Comparison of ENCODE assay signal across 35 mouse cellular contexts in genomic region chr8:39759905-39760304, GRCm38 (mm10).
"Had no signal": no experiment of that assay in that cellular context is flagged by ENCODE, and none has a peak within 500 bp of the region (broad histone marks: within the 10 kb centered on the region; RNA-seq: fewer than 3 reads in every experiment).

No protein-coding gene starts in this region.

- H3K27me3 ChIP-seq: heart, embryonic 12.5 days; heart, embryonic 13.5 days; heart, embryonic 15.5 days; hindbrain, embryonic 12.5 days; hindbrain, embryonic 13.5 days; hindbrain, embryonic 15.5 days; intestine, embryonic 15.5 days; kidney, embryonic 15.5 days had no signal

- ATAC-seq: hindbrain, embryonic 16.5 days; hindbrain, postnatal 0 days; inflammation-experienced regulatory T-cells, adult 6 months; intestine, embryonic 15.5 days; intestine, embryonic 16.5 days; intestine, postnatal 0 days had no signal

- H3K9me3 ChIP-seq: heart, embryonic 12.5 days; heart, embryonic 13.5 days; heart, embryonic 15.5 days; hindbrain, embryonic 10.5 days; hindbrain, embryonic 12.5 days; hindbrain, embryonic 13.5 days; hindbrain, embryonic 15.5 days; intestine, embryonic 15.5 days; kidney, embryonic 15.5 days had no signal

- H3K4me3 ChIP-seq: heart, embryonic 12.5 days; heart, embryonic 13.5 days; heart, embryonic 15.5 days; hindbrain, embryonic 10.5 days; hindbrain, embryonic 12.5 days; hindbrain, embryonic 13.5 days; hindbrain, embryonic 15.5 days; intestine, embryonic 15.5 days; kidney, embryonic 15.5 days; layer of hippocampus, adult 2 months; left cerebral cortex, adult 2 months had no signal

- H3K4me2 ChIP-seq: heart, embryonic 11.5 days; heart, embryonic 12.5 days; heart, embryonic 13.5 days; heart, embryonic 15.5 days; hindbrain, embryonic 12.5 days; hindbrain, embryonic 13.5 days; hindbrain, embryonic 14.5 days; hindbrain, embryonic 15.5 days; intestine, embryonic 15.5 days; kidney, embryonic 15.5 days had no signal

- H3K27ac ChIP-seq: heart, embryonic 13.5 days; heart, embryonic 15.5 days; hindbrain, embryonic 10.5 days; hindbrain, embryonic 12.5 days; hindbrain, embryonic 13.5 days; hindbrain, embryonic 14.5 days; hindbrain, embryonic 15.5 days; hindbrain, postnatal 0 days; intestine, embryonic 15.5 days; kidney, embryonic 15.5 days; kidney, postnatal 0 days; layer of hippocampus, adult 2 months; left cerebral cortex, adult 2 months had no signal

- H3K4me1 ChIP-seq: heart, embryonic 12.5 days; heart, embryonic 13.5 days; heart, embryonic 15.5 days; hindbrain, embryonic 10.5 days; hindbrain, embryonic 12.5 days; hindbrain, embryonic 13.5 days; hindbrain, embryonic 15.5 days; intestine, embryonic 15.5 days; kidney, embryonic 15.5 days had no signal

- DNase-seq: heart, postnatal 10 days; heart, postnatal 14 days; heart, postnatal 36 days; heart, postnatal 4 days; kidney, adult 11 months; kidney, adult 18-20 months; kidney, adult 2 months; kidney, adult 8-10 months; kidney, adult 9 months; kidney, postnatal 10 days; kidney, postnatal 14 days; kidney, postnatal 25 days; kidney, postnatal 36 days; kidney, postnatal 4 days; layer of hippocampus, adult 9-11 months; layer of hippocampus, postnatal 36 days had no signal

- H3K9ac ChIP-seq: heart, embryonic 12.5 days; heart, embryonic 13.5 days; heart, embryonic 15.5 days; hindbrain, embryonic 12.5 days; hindbrain, embryonic 13.5 days; hindbrain, embryonic 14.5 days; hindbrain, embryonic 15.5 days; intestine, embryonic 15.5 days; kidney, embryonic 15.5 days had no signal

- H3K36me3 ChIP-seq: heart, embryonic 12.5 days; heart, embryonic 13.5 days; heart, embryonic 15.5 days; hindbrain, embryonic 10.5 days; hindbrain, embryonic 12.5 days; hindbrain, embryonic 13.5 days; hindbrain, embryonic 15.5 days; intestine, embryonic 15.5 days; kidney, embryonic 15.5 days had no signal
